Mouse (Mus musculus): ENCODE measurements at regions not wholly inside any gene's neighbourhood (a gene's known extent, or its start where the extent isn't known, plus 50 kb on each side); places are given as distances from the start of the nearest gene placed in this dataset.

DNA sequence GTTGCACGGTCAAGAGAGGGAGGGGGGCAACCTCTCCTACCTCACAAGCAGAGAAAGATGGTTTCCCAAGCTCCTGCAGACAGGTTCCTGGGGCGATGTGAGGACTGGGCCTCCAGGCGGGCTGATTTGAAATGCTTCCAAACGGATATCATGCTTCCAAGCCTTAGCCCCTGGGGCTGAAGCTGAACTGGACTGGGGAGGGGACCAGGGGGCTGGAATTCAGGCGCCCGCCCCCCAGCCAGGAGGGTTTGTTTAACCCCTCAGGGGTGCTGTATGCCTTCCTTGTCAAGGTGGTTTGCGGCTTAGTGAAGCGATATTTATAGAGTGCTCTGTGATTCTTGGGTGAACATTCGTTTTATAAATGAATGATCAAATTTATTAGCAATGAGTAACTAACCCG, 210.0 kb downstream of the Wnt5a start:
- Histone ChIP-seq H3K4me3 (no peak overlapping the region), H3K27ac (no peak overlapping the region), H3K9me3 (no peaks in the 10 kb centered on the region), H3K36me3 (no peaks in the 10 kb centered on the region), H3K27me3 (ENCODE audit: insufficient read depth, poor library complexity, severe bottlenecking) (no peaks in the 10 kb centered on the region), H3K4me1 (no peaks in the 10 kb centered on the region)
- no peak for DNase-seq (ENCODE audit: low spot score)
- 65% methylated on average over 10 of the region's 10 CpGs for WGBS

DNA sequence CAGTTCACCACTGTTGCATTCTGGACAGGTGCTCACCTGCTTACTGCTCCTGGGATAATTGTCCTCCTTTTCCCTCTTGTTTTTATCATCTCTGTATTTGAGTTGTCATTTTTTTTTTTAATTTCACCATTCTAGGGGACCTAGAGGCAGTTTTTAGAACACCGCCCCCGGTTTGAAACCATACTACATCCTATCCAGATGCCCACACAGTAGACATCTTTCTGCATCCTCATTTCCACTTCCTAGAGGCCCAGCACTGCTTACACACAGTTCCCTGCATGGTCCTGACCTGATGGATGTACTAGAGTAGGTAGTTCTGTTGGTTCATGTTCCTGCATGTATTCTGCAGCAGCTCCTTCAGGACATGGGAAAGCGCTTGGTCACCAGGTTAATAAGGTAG, 216.0 kb downstream of the Wnt5a start:
- Histone ChIP-seq H3K4me1 (no peaks in the 10 kb centered on the region), H3K27ac (no peak overlapping the region), H3K4me3 (no peak overlapping the region), H3K36me3 (no peaks in the 10 kb centered on the region), H3K27me3 (ENCODE audit: insufficient read depth, poor library complexity, severe bottlenecking) (no peaks in the 10 kb centered on the region), H3K9me3 (no peaks in the 10 kb centered on the region)
- 89% methylated on average over 3 of the region's 3 CpGs for WGBS
- DNase-seq (ENCODE audit: low spot score): no peak

DNA sequence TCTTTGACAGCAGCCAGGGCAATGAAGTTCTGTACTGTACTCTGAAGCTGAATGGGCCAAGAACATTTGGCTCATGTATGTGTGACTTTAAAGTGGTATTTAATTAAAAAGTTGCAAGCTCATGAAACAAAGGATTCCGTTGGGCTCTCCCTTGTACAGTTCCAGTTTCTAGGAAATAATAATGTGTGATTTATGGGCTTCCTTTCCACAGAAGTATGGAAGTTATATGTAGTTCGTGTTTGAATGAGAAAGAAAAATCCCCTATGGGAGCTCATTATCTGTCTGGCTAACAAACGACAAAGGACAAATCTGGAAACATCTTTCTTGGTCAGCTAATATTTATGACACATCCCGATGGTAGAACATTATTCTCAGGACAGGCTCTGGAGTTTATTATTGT, 221.1 kb downstream of the Wnt5a start:
- H3K9me3 ChIP-seq: no peaks in the 10 kb centered on the region
- H3K4me1 ChIP-seq: no peaks in the 10 kb centered on the region
- DNase-seq (ENCODE audit: low spot score): no peak
- H3K4me3 ChIP-seq: no peak overlapping the region
- 78% methylated on average over 4 of the region's 4 CpGs for WGBS
- H3K27me3 ChIP-seq (ENCODE audit: insufficient read depth, poor library complexity, severe bottlenecking): no peaks in the 10 kb centered on the region
- H3K27ac ChIP-seq: no peak overlapping the region
- H3K36me3 ChIP-seq: no peaks in the 10 kb centered on the region

DNA sequence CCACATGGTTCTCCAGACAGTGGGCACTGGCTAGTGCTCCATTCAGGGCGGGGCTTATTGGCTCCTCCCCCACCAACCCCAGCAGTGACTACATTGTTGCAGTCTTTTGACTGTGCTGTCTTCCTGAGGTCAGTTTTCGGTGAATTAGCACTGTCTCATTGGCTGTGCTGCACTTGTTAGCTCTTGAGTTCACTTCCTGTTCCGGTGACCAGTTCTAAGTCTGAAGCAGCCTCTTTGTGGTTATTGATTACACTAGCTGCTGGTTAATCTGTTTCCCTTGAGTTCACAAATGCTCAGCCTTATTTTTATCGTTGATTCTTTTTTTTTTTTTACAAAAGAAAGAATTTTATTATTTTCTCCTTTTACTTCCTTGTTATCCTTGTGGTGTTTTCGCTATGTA, 228.9 kb downstream of the Wnt5a start:
- Histone ChIP-seq H3K36me3 (no peaks in the 10 kb centered on the region), H3K9me3 (no peaks in the 10 kb centered on the region), H3K4me1 (no peaks in the 10 kb centered on the region), H3K27ac (no peak overlapping the region), H3K27me3 (ENCODE audit: insufficient read depth, poor library complexity, severe bottlenecking) (no peaks in the 10 kb centered on the region), H3K4me3 (no peak overlapping the region)
- no peak for DNase-seq (ENCODE audit: low spot score)
- whole genome bisulfite sequencing: 68% methylated on average over 5 of the region's 5 CpGs

DNA sequence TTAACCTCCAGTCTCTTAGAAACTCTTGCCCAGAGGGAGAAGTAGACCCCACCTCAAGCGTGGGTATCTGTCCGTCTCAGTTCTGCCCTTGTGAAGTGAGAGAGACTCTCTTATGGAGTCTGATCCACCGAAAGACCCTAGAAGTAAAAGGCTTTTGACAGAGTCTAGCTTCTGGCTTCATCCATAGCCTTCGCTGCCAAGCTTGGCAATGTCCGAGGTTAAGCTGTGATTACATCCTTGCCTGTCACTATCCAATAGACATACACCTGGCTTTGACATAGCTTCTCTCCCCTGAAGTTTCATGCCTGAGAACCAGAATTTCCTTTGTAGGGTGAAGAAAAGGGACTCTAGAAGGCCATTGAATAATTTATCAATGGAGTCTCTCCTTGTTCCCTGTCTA, 230.9 kb downstream of the Wnt5a start:
- H3K9me3 ChIP-seq: no peaks in the 10 kb centered on the region
- 86% methylated on average over 5 of the region's 5 CpGs for whole genome bisulfite sequencing

DNA sequence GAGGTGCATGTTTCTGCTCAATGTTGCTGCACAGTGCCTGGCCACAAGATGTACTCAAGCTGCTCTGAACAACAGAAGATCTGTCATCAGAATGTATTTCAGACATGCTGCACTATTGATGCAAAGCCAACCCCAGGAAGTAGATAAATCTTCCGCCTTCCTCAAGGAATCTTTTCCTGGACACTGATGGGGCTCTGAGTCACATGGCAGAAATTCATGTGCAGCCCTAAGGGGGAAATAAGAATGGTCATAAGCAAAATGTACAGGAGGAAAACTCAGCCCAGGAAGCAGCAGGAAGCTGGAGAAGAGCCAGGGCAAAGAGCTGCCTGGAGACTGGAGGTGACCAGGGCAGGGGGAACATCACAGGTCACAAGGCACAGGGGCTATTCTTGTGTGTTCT, 235.5 kb downstream of the Wnt5a start:
- Histone ChIP-seq H3K4me1 (no peaks in the 10 kb centered on the region), H3K9me3 (no peaks in the 10 kb centered on the region), H3K27me3 (ENCODE audit: insufficient read depth, poor library complexity, severe bottlenecking) (no peaks in the 10 kb centered on the region), H3K4me3 (no peak overlapping the region), H3K36me3 (no peaks in the 10 kb centered on the region), H3K27ac (no peak overlapping the region)
- DNase-seq (ENCODE audit: low spot score): no peak
- 61% methylated on average over 1 of the region's 1 CpGs for WGBS

More for the DNA sequence above, 230.9 kb downstream of the Wnt5a start:
- no peak overlapping the region for H3K27ac ChIP-seq
- H3K4me3 ChIP-seq: no peak overlapping the region
- H3K27me3 ChIP-seq (ENCODE audit: insufficient read depth, poor library complexity, severe bottlenecking): no peaks in the 10 kb centered on the region
- no peaks in the 10 kb centered on the region for H3K36me3 ChIP-seq
- no peaks in the 10 kb centered on the region for H3K4me1 ChIP-seq
- no peak for DNase-seq (ENCODE audit: low spot score)

DNA sequence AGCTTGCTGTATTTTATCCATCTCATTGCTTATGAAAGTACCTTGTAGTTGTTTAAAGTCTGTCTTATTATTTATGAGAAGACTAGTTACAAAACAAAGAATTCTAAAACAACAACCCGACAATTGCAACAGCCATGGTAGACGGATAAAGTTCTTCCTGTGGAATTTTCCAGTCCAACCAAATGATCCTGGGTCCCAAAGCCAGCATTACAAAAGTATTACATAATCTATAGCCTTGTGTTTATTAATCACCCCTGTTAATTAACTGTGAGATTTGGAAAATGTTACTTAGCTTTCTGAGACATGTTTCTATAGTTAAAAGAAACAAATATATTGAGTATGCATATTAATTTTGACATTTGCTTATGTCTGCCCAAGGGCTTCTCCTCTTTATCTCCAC, 236.9 kb downstream of the Wnt5a start:
- no peak for DNase-seq (ENCODE audit: low spot score)
- no peaks in the 10 kb centered on the region for H3K9me3 ChIP-seq
- H3K27me3 ChIP-seq (ENCODE audit: insufficient read depth, poor library complexity, severe bottlenecking): no peaks in the 10 kb centered on the region
- H3K27ac ChIP-seq: no peak overlapping the region
- H3K4me3 ChIP-seq: no peak overlapping the region
- H3K36me3 ChIP-seq: no peaks in the 10 kb centered on the region
- 76% methylated on average over 2 of the region's 2 CpGs for WGBS
- H3K4me1 ChIP-seq: no peaks in the 10 kb centered on the region

DNA sequence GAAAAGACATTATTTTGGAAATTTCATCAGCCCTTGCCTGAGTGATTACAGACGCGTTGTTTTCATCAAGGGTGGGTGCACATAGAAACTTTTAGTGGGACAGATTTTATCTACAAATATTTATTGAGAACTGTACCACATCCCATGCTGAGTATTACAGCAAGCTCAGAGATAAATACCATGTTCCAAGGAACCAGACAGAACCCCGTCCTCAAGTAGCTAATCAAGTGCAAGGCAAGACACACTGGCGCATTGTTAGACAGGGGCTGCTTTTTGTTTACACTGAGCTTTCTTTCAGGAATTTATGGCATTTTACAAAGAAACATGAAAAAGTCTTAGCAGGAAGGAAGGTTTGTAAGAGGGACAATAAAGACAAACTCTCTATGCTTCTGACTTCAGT, 239.1 kb downstream of the Wnt5a start:
- no peaks in the 10 kb centered on the region for H3K9me3 ChIP-seq
- 74% methylated on average over 4 of the region's 4 CpGs for WGBS
- DNase-seq (ENCODE audit: low spot score): no peak

DNA sequence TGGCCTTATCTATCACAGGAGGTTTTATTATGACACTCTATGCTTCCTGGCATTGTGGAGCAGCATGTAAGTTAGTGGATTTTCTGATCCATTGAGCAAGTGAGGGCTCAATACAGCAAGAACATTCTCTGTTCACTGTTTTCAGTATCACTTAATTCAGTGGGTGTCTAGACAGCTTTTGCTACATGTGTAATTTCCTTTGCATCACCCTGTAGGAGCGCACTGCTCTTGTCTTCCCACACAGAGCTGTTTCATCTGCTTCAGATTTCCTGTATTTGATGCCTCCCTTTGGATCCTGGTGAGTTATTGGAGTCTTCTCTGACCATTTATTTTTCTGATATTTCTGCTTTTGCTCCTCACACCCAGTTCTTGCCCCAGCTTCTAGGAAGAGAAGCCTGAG, 245.8 kb downstream of the Wnt5a start:
- no peak for DNase-seq (ENCODE audit: low spot score)
- Histone ChIP-seq H3K4me1 (no peaks in the 10 kb centered on the region), H3K27me3 (ENCODE audit: insufficient read depth, poor library complexity, severe bottlenecking) (no peaks in the 10 kb centered on the region), H3K9me3 (no peaks in the 10 kb centered on the region), H3K4me3 (no peak overlapping the region), H3K27ac (no peak overlapping the region), H3K36me3 (no peaks in the 10 kb centered on the region)
- 82% methylated on average over 1 of the region's 1 CpGs for WGBS

More for the DNA sequence above, 239.1 kb downstream of the Wnt5a start:
- no peaks in the 10 kb centered on the region for H3K36me3 ChIP-seq
- no peak overlapping the region for H3K27ac ChIP-seq
- H3K27me3 ChIP-seq (ENCODE audit: insufficient read depth, poor library complexity, severe bottlenecking): no peaks in the 10 kb centered on the region
- no peaks in the 10 kb centered on the region for H3K4me1 ChIP-seq
- H3K4me3 ChIP-seq: no peak overlapping the region

DNA sequence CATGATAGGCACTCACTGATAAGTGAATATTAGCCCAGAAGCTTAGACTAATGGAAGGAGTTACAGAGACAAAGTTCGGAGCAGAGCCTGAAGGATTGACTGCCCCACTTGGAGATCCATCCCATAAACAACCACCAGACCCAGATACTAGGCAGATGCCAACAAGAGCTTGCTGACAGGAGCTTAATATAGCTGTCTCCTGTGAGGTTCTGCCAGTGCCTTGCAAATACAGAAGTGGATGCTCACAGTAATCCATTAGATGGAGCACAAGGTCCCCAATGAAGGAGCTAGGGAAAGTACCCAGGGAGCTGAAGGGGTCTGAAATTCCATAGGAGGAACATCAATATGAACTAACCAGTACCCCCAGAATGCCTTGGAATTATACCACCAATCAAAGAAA, 252.8 kb upstream of the Lrtm1 start:
- 58% methylated on average over 1 of the region's 1 CpGs for WGBS
- no peak for DNase-seq (ENCODE audit: low spot score)
- peaks cover 6% of the 10 kb centered on the region; the same call in 1 of the 2 replicates for H3K4me1 ChIP-seq
- H3K36me3 ChIP-seq: no peaks in the 10 kb centered on the region
- no peaks in the 10 kb centered on the region for H3K27me3 ChIP-seq (ENCODE audit: insufficient read depth, poor library complexity, severe bottlenecking)
- H3K27ac ChIP-seq: no peak overlapping the region
- H3K9me3 ChIP-seq: no peaks in the 10 kb centered on the region
- H3K4me3 ChIP-seq: no peak overlapping the region

DNA sequence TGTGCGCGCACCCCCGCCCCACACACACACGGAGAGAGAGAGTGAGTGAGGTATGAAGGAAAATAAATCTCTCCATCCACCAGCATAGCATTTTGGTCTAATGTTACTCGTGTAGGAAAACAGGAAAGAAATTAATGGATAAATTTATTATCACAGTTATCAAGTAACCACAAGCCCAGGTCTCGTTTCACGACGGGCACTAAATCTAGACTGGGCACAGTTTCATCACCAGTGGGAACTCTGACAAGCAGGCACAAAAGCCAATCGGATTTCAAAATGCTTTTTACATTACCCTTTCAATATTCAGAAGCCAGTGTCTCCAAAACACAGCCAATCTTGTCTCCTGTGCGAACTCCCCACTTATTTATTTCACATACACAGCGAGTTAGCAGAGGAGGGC, 244.9 kb upstream of the Lrtm1 start:
- Histone ChIP-seq H3K4me1 (peaks cover 4% of the 10 kb centered on the region; the same call in 1 of the 2 replicates), H3K4me3 (no peak overlapping the region), H3K9me3 (no peaks in the 10 kb centered on the region), H3K27ac (no peak overlapping the region), H3K36me3 (no peaks in the 10 kb centered on the region), H3K27me3 (ENCODE audit: insufficient read depth, poor library complexity, severe bottlenecking) (no peaks in the 10 kb centered on the region)
- DNase-seq (ENCODE audit: low spot score): no peak
- WGBS: 84% methylated on average over 11 of the region's 11 CpGs

DNA sequence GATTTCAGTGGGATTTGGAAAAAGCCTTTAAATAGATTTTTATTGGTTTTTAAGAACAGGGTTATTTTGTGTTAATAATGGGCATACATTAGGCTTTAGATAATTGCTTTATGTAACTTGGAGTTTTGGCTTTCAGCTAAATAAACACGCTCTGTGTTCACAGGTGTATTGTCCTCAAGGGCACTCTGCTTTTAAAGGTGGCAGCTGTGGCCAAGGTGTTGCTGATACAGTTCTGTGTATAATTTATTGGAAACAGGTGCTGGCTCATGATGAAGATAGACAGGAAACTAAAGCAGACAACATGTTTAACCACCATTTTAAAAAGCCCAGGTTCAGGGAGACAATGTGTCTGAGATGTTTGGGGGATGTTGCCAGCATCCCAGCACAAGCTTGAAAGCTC, 242.3 kb upstream of the Lrtm1 start:
- DNase-seq (ENCODE audit: low spot score): no peak
- Histone ChIP-seq H3K27ac (no peak overlapping the region), H3K9me3 (no peaks in the 10 kb centered on the region), H3K36me3 (no peaks in the 10 kb centered on the region), H3K4me3 (no peak overlapping the region), H3K4me1 (no peaks in the 10 kb centered on the region), H3K27me3 (ENCODE audit: insufficient read depth, poor library complexity, severe bottlenecking) (no peaks in the 10 kb centered on the region)
- WGBS: 80% methylated on average over 1 of the region's 1 CpGs

DNA sequence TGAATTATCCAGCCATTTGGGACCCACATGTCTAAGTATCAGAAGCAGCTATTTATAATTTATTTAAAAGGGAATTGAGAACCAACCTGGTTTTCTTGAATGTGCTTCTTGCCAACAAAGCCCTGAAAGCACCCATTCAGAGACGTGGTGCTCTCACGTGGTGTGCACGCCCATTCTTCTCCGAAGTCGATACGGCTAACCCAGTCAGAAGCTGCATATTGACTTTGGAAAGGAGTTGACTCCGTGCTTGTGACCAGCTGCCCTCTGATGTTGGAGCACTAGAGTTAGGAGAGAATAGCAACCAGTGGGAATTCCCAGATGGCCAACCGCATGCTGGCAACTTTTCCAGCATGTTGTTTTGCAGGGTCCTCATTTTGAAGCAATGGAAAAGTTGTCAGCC, 240.2 kb upstream of the Lrtm1 start:
- H3K4me1 ChIP-seq: no peaks in the 10 kb centered on the region
- no peak overlapping the region for H3K4me3 ChIP-seq
- 87% methylated on average over 8 of the region's 8 CpGs for WGBS
- DNase-seq (ENCODE audit: low spot score): no peak
- no peaks in the 10 kb centered on the region for H3K36me3 ChIP-seq
- H3K27me3 ChIP-seq (ENCODE audit: insufficient read depth, poor library complexity, severe bottlenecking): no peaks in the 10 kb centered on the region
- no peak overlapping the region for H3K27ac ChIP-seq
- no peaks in the 10 kb centered on the region for H3K9me3 ChIP-seq

DNA sequence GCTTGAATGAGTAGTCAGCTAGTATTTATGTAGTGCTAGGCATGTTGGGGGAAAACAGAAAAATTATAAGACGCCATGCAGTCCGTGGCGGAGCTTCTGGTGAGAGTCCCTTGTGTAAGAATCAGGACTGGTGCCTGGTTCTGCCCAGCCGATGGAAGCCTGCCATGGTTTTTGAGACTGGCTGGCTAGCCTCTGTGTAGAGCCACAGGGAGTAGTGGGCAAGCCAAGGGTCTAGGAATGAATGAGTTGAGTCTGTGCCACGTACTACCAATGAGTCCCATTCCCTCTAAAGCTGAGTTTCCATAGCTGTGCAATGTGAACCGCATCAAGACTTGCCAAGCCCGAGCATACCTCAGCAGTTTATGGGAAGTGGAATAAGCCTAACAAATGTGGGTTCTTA, 236.3 kb upstream of the Lrtm1 start:
- H3K9me3 ChIP-seq: no peaks in the 10 kb centered on the region
- no peak for DNase-seq (ENCODE audit: low spot score)
- H3K4me1 ChIP-seq: no peaks in the 10 kb centered on the region
- no peaks in the 10 kb centered on the region for H3K36me3 ChIP-seq
- H3K27me3 ChIP-seq (ENCODE audit: insufficient read depth, poor library complexity, severe bottlenecking): no peaks in the 10 kb centered on the region
- H3K27ac ChIP-seq: no peak overlapping the region
- 91% methylated on average over 7 of the region's 7 CpGs for WGBS
- no peak overlapping the region for H3K4me3 ChIP-seq
